ENCODE assay signal across 15 mouse cellular contexts in the genomic region with DNA sequence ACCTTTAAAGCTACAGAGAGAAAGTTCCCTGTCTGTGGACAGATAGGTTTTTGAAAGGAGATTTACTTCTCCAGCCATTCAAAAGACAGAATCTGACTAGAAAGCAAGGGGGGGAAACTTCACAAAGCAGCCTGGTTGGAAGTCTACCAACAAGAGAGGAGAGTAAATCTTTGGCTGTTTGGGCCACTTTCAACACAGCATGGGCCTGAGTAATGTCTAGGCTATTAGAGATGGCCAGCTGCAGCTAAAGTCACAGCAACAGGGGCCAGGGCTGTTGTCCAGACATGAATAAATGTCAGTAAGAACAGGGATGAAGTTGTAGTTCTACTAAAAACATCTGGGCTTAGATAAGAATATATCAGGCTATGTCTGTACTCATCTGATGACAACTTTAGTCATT. TPM values are rescaled to one million over a fixed set of nuclear protein-coding genes. Genes with fewer than 3 reads are reported as not detected.
DNase-seq lines count a peak whose midpoint lies in the region; ATAC-seq and TF ChIP-seq lines count a peak whose summit lies in the region.
"Had no signal": no experiment of that assay in that cellular context is flagged by ENCODE, and none has a peak within 500 bp of the region (broad histone marks: within the 10 kb centered on the region; RNA-seq: fewer than 3 reads in every experiment).

No protein-coding gene starts in this region.

- no peaks in the 10 kb centered on the region for H3K36me3 ChIP-seq in heart, embryonic 12.5 days
- H3K36me3 ChIP-seq in lung, postnatal 0 days (ENCODE audit: insufficient read depth, low read length) = no peaks in the 10 kb centered on the region
- no peaks in the 10 kb centered on the region for H3K36me3 ChIP-seq in intestine, postnatal 0 days (ENCODE audit: control insufficient read depth, insufficient read depth)
- H3K36me3 ChIP-seq: embryonic facial prominence, embryonic 10.5 days; heart, embryonic 15.5 days; kidney, embryonic 15.5 days had no signal

- TF ChIP-seq EP300 in lung, postnatal 0 days (IDR thresholded peaks at IDR 0.05) = no peak

- no peaks in the 10 kb centered on the region for H3K9me3 ChIP-seq in heart, embryonic 12.5 days (replicated peaks)
- H3K9me3 ChIP-seq in lung, postnatal 0 days (ENCODE audit: low read length) = no peaks in the 10 kb centered on the region
- H3K9me3 ChIP-seq in intestine, postnatal 0 days (ENCODE audit: control insufficient read depth) = no peaks in the 10 kb centered on the region
- H3K9me3 ChIP-seq: embryonic facial prominence, embryonic 10.5 days; heart, embryonic 15.5 days; kidney, embryonic 15.5 days had no signal

- peak; percentile 40 to 48 for DNase-seq in heart, postnatal 10 days
- peak; percentile 18 for DNase-seq in urinary bladder, postnatal 14 days (ENCODE audit: low spot score)
- DNase-seq in urinary bladder, adult 2 months (ENCODE audit: low spot score) = no peak
- peak; percentile 66 for DNase-seq in lung, postnatal 0 days (ENCODE audit: low spot score)
- DNase-seq: layer of hippocampus, adult 9-11 months had no signal

- H3K27me3 ChIP-seq in heart, embryonic 12.5 days (replicated peaks) = no peaks in the 10 kb centered on the region
- H3K27me3 ChIP-seq in lung, postnatal 0 days (replicated peaks; ENCODE audit: insufficient read depth, low read length) = no peaks in the 10 kb centered on the region
- no peaks in the 10 kb centered on the region for H3K27me3 ChIP-seq in intestine, postnatal 0 days (replicated peaks; ENCODE audit: control insufficient read depth, insufficient read depth, low read length)
- H3K27me3 ChIP-seq: CH12.LX; heart, embryonic 15.5 days; kidney, embryonic 15.5 days; Patski had no signal

- ATAC-seq in heart, embryonic 12.5 days (ENCODE audit: insufficient number of reproducible peaks, low FRiP score) = no peak
- ATAC-seq in lung, postnatal 0 days = peak; percentile 18; the same call in 1 of the 2 replicates
- ATAC-seq in monocyte, adult 5-6 weeks (replicated peaks; ENCODE audit: insufficient number of reproducible peaks, low FRiP score, low TSS enrichment, poor library complexity, severe bottlenecking) = no peak
- no peak for ATAC-seq in intestine, postnatal 0 days
- ATAC-seq: hindbrain, embryonic 16.5 days; Patski had no signal

- intact Hi-C loops in heart, postnatal 10 days (cut with DNase I) = loop anchor here (10.0 kb wide), 1 partner anchor 325 kb away; no protein-coding TSS in a partner anchor

- TF ChIP-seq CTCF in lung, postnatal 0 days (IDR thresholded peaks at IDR 0.05) = no peak
- no peak for TF ChIP-seq CTCF in intestine, postnatal 0 days (IDR thresholded peaks at IDR 0.05; ENCODE audit: low read depth)

- no peak overlapping the region for H3K4me2 ChIP-seq in heart, embryonic 12.5 days
- H3K4me2 ChIP-seq in lung, postnatal 0 days (replicated peaks; ENCODE audit: low read depth, low read length) = no peak overlapping the region
- no peak overlapping the region for H3K4me2 ChIP-seq in intestine, postnatal 0 days (replicated peaks; ENCODE audit: low read depth)
- H3K4me2 ChIP-seq: heart, embryonic 15.5 days; kidney, embryonic 15.5 days had no signal

- peaks cover 16% of the 10 kb centered on the region for H3K4me1 ChIP-seq in heart, embryonic 12.5 days (replicated peaks)
- H3K4me1 ChIP-seq in lung, postnatal 0 days (ENCODE audit: insufficient read depth, low read depth, low read length) = no peaks in the 10 kb centered on the region; the same call in 1 of the 2 replicates
- peaks cover 4% of the 10 kb centered on the region; the same call in 1 of the 2 replicates for H3K4me1 ChIP-seq in intestine, postnatal 0 days (replicated peaks; ENCODE audit: control insufficient read depth, insufficient read depth, low read length)

- no peak overlapping the region for H3K4me3 ChIP-seq in heart, embryonic 12.5 days
- H3K4me3 ChIP-seq in lung, postnatal 0 days (ENCODE audit: low read depth, low read length) = no peak overlapping the region
- no peak overlapping the region for H3K4me3 ChIP-seq in intestine, postnatal 0 days (ENCODE audit: low read depth, low read length)
- H3K4me3 ChIP-seq: embryonic facial prominence, embryonic 10.5 days; heart, embryonic 15.5 days; kidney, embryonic 15.5 days had no signal

- H3K9ac ChIP-seq in heart, embryonic 12.5 days = no peak overlapping the region
- H3K9ac ChIP-seq in lung, postnatal 0 days (replicated peaks; ENCODE audit: low read depth) = no peak overlapping the region
- H3K9ac ChIP-seq in intestine, postnatal 0 days (ENCODE audit: low read depth, low read length) = no peak overlapping the region
- H3K9ac ChIP-seq: heart, embryonic 15.5 days; kidney, embryonic 15.5 days had no signal

- H3K27ac ChIP-seq in heart, embryonic 12.5 days (ENCODE audit: poor library complexity, severe bottlenecking) = no peak overlapping the region
- H3K27ac ChIP-seq in lung, postnatal 0 days (ENCODE audit: low read length) = no peak overlapping the region
- H3K27ac ChIP-seq in intestine, postnatal 0 days (ENCODE audit: low read depth, low read length) = no peak overlapping the region
- H3K27ac ChIP-seq: embryonic facial prominence, embryonic 10.5 days; heart, embryonic 15.5 days; kidney, embryonic 15.5 days had no signal

RNA-seq across cellular contexts. Expression of a gene that starts 2.0 kb away (rescaled TPM):
- total RNA-seq in heart, postnatal 10 days (2021) = 100 to 1,000 TPM; 110 to 126 TPM
- 115 and 118 TPM in 2 replicates for polyA plus RNA-seq in heart, embryonic 12.5 days (2016; fragmentation: Nextera tagmentation; extraction: Ambion mirVana)
- 49.8 and 63.7 TPM in 2 replicates for polyA plus RNA-seq in urinary bladder, adult 2 months (2012; rRNA removed)
- polyA plus RNA-seq in lung, postnatal 0 days (2015; fragmentation: Nextera tagmentation; extraction: Ambion mirVana) = 167 and 192 TPM in 2 replicates
- total RNA-seq in monocyte, adult 5-6 weeks (2017) = 450 to 581 TPM (median 532 TPM) in 3 replicates
- polyA plus RNA-seq in intestine, postnatal 0 days (2015; fragmentation: Nextera tagmentation; extraction: Ambion mirVana) = 98.3 and 113 TPM in 2 replicates

RNA-seq across cellular contexts. Expression of a gene that starts 51.0 kb away (rescaled TPM):
- total RNA-seq in heart, postnatal 10 days (2021) = 10 to 100 TPM; 23.1 to 35.6 TPM
- polyA plus RNA-seq in heart, embryonic 12.5 days (2016; fragmentation: Nextera tagmentation; extraction: Ambion mirVana) = 28.4 and 28.7 TPM in 2 replicates
- 0.06 and 0.08 TPM in 2 replicates for polyA plus RNA-seq in urinary bladder, adult 2 months (2012; rRNA removed)
- polyA plus RNA-seq in lung, postnatal 0 days (2015; fragmentation: Nextera tagmentation; extraction: Ambion mirVana) = 0.16 and 0.38 TPM in 2 replicates
- total RNA-seq in monocyte, adult 5-6 weeks (2017) = 0.29 to 1.2 TPM (median 0.96 TPM) in 3 replicates
- polyA plus RNA-seq in intestine, postnatal 0 days (2015; fragmentation: Nextera tagmentation; extraction: Ambion mirVana) = not detected in 2 replicates
- total RNA-seq: CH12.LX; liver, adult 2 months had no signal
- polyA plus RNA-seq: embryonic facial prominence, embryonic 10.5 days; hindbrain, embryonic 16.5 days; liver, adult 2 months; Patski had no signal

Comparison
In these comparisons a context has a peak if more than half of its experiments do, and no peak if none do; other contexts are left out.
1. RNA of a gene that starts 51.0 kb away (polyA plus RNA-seq): 28.4 to 28.7 TPM in heart, embryonic 12.5 days; 0.16 to 0.38 TPM in lung, postnatal 0 days, 0.06 to 0.08 TPM in urinary bladder, adult 2 months and not detected in intestine, postnatal 0 days; every median in the first group is over 10 times any median in the second.